Mouse (Mus musculus): ENCODE measurements around the gene Srgap1. TPM values are rescaled to one million over a fixed set of nuclear protein-coding genes. Genes with fewer than 3 reads are reported as not detected.

Srgap1 gene
- total and polyA plus RNA-seq, 2 experiments from 2014 or later: 28.5 to 31.1 TPM

DNA sequence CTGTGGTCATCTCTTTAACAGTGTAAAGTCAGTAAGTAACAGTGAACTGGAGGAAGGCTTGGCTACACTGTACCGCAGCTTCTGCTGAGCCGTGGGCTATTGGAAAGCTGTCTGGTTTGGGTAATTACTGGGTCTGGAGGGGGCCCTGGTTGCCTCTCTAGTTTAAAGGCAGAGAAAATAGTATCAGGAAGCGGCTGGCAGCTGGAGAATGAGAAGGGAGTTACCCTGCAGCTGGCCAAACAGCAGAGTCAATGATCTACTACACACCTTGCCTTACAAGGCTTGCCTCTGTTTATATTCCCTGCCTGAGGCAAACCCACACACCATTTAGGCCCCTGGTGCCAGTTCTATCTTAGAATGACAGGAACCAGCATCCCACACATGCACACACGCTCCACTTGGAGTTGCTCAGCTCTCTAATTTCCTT, 174.0 kb downstream of the Srgap1 start:
- no peaks in the 10 kb centered on the region for H3K27me3 ChIP-seq (ENCODE audit: insufficient read depth, low read length)
- H3K9ac ChIP-seq (replicated peaks; ENCODE audit: low read length, poor library complexity, severe bottlenecking): no peak overlapping the region
- ATAC-seq (ENCODE audit: low FRiP score) (no peak), DNase-seq (ENCODE audit: low spot score) (no peak)
- no peak overlapping the region for H3K4me2 ChIP-seq (ENCODE audit: low read depth, low read length, poor library complexity, severe bottlenecking)
- H3K27ac ChIP-seq (ENCODE audit: low read depth, low read length): peak overlapping the region; percentile 0; the same call in 1 of the 2 replicates
- H3K9me3 ChIP-seq (ENCODE audit: low read length): no peaks in the 10 kb centered on the region
- no peaks in the 10 kb centered on the region for H3K4me1 ChIP-seq (ENCODE audit: insufficient read depth, low read length)
- no peak for TF ChIP-seq CTCF (IDR thresholded peaks at IDR 0.05)
- no peak overlapping the region for H3K4me3 ChIP-seq (ENCODE audit: low read depth, low read length)
- 55% methylated on average over 4 of the region's 4 CpGs for WGBS
- peaks cover 11% of the 10 kb centered on the region for H3K36me3 ChIP-seq (ENCODE audit: insufficient read depth, low read length)

DNA sequence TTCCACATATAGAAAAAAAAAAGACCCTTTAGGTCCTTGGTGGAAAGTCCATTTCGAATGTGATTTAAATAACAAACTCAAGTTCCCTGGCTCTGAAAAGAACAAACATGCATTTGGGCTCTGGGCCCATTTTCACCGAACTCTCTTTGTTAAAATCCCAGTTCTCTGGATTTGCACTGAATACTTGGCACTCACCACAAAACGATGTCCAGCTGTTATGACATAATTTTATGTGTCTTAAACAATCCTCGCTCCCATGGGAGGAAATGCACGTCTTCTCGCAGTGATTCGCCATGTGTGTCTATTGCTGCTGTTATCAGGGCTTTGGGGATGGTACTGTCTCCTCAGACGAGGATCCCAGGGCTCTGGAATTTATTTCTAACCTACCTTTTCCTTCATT, 177.2 kb downstream of the Srgap1 start:
- ATAC-seq (ENCODE audit: low FRiP score): no peak
- no peak for TF ChIP-seq CTCF (IDR thresholded peaks at IDR 0.05)
- Histone ChIP-seq H3K9ac (replicated peaks; ENCODE audit: low read length, poor library complexity, severe bottlenecking) (no peak overlapping the region), H3K4me1 (ENCODE audit: insufficient read depth, low read length) (no peaks in the 10 kb centered on the region), H3K4me3 (ENCODE audit: low read depth, low read length) (no peak overlapping the region), H3K27ac (ENCODE audit: low read depth, low read length) (no peak overlapping the region), H3K9me3 (ENCODE audit: low read length) (no peaks in the 10 kb centered on the region), H3K36me3 (ENCODE audit: insufficient read depth, low read length) (peaks cover 11% of the 10 kb centered on the region), H3K27me3 (ENCODE audit: insufficient read depth, low read length) (no peaks in the 10 kb centered on the region), H3K4me2 (ENCODE audit: low read depth, low read length, poor library complexity, severe bottlenecking) (no peak overlapping the region)
- DNase-seq (ENCODE audit: low spot score): no peak
- 64% methylated on average over 8 of the region's 8 CpGs for WGBS

DNA sequence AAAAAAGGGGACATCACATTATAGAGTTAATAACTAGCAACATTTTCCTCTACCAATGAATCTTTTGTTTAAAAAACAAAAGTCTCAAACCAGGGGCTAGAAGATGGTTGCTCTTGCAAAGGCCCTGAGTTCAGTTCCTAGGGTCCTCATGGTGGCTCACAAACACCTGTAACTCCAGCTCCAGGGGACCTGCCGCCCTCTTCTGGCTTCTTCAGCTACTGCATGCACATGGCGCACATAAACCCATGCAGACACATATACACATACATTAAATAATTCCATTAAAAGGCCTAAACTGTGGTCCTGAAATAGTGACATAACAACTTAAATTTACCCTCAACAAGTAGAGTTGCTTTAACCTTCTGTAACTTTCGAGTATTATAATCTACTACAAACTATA, 178.9 kb downstream of the Srgap1 start:
- no peak overlapping the region for H3K27ac ChIP-seq (ENCODE audit: low read depth, low read length)
- H3K9me3 ChIP-seq (ENCODE audit: low read length): no peaks in the 10 kb centered on the region
- H3K4me3 ChIP-seq (ENCODE audit: low read depth, low read length): no peak overlapping the region
- 96% methylated on average over 3 of the region's 3 CpGs for WGBS
- no peak for DNase-seq (ENCODE audit: low spot score)
- no peak overlapping the region for H3K4me2 ChIP-seq (ENCODE audit: low read depth, low read length, poor library complexity, severe bottlenecking)
- H3K27me3 ChIP-seq (ENCODE audit: insufficient read depth, low read length): no peaks in the 10 kb centered on the region
- no peak overlapping the region for H3K9ac ChIP-seq (replicated peaks; ENCODE audit: low read length, poor library complexity, severe bottlenecking)
- H3K36me3 ChIP-seq (ENCODE audit: insufficient read depth, low read length): peaks cover 11% of the 10 kb centered on the region
- no peaks in the 10 kb centered on the region for H3K4me1 ChIP-seq (ENCODE audit: insufficient read depth, low read length)
- TF ChIP-seq CTCF (IDR thresholded peaks at IDR 0.05): peak; percentile 28
- no peak for ATAC-seq (ENCODE audit: low FRiP score)

DNA sequence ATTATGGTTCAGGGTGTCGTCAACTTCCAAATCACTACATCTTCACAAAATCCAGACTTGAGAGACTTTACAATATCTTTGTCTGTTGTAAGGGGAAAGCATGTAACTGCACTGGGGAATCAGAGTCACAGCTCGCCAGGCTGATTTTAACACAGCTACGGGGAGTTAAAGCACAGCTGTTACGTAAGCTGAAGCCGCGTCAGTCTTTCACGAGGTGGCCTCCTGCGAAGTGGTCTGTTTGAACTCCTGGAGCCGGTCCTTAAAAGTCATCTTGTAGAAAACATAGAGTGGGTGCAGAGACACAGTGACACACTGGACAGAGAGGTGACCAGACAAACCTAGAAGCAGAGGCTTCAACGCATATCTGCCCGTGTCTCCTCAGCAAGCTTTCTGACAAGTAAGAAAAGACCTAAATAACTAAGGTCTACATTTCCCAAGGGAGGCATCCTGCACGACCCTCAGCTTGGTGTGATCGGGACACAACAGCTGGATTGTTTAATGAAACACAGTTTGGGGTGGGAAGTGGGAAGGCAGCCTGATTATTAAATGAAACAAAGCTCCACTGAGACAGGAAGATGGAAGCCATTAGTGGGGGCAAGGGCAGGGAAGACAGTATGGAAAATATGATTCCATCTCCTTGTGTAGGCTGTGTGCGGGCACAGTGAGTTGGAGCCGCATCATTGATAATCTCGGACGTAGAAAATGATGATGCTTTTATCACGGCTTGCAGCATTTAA, 181.4 kb downstream of the Srgap1 start:
- no peak overlapping the region for H3K9ac ChIP-seq (replicated peaks; ENCODE audit: low read length, poor library complexity, severe bottlenecking)
- no peak for DNase-seq (ENCODE audit: low spot score)
- no peak overlapping the region for H3K27ac ChIP-seq (ENCODE audit: low read depth, low read length)
- no peak overlapping the region for H3K4me3 ChIP-seq (ENCODE audit: low read depth, low read length)
- peaks cover 11% of the 10 kb centered on the region for H3K36me3 ChIP-seq (ENCODE audit: insufficient read depth, low read length)
- WGBS: 68% methylated on average over 18 of the region's 18 CpGs
- no peaks in the 10 kb centered on the region for H3K4me1 ChIP-seq (ENCODE audit: insufficient read depth, low read length)
- no peak overlapping the region for H3K4me2 ChIP-seq (ENCODE audit: low read depth, low read length, poor library complexity, severe bottlenecking)
- ATAC-seq (ENCODE audit: low FRiP score): no peak
- no peaks in the 10 kb centered on the region for H3K9me3 ChIP-seq (ENCODE audit: low read length)
- no peak for TF ChIP-seq CTCF (IDR thresholded peaks at IDR 0.05)
- no peaks in the 10 kb centered on the region for H3K27me3 ChIP-seq (ENCODE audit: insufficient read depth, low read length)

DNA sequence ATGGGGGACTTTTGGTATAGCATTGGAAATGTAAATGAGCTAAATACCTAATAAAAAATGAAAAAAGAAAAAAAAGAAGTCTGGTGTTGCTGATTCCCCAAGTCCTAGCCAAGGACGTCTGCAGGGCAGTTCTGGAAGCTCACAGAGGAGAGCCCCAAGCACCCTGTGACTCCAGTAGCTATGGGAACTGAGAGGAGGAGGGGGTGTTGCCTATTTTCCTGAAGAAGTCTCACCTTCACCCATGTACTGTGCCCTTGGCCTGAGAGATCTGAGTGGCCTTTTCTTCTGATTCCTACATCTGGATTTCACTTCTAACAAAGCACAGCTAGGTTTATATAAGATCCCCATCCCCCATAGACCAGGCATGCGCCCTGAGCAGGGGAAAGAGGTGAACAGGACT, 186.2 kb downstream of the Srgap1 start:
- DNase-seq (ENCODE audit: low spot score) (no peak), ATAC-seq (ENCODE audit: low FRiP score) (no peak)
- Histone ChIP-seq H3K4me3 (ENCODE audit: low read depth, low read length) (no peak overlapping the region), H3K36me3 (ENCODE audit: insufficient read depth, low read length) (no peaks in the 10 kb centered on the region), H3K27me3 (ENCODE audit: insufficient read depth, low read length) (no peaks in the 10 kb centered on the region), H3K27ac (ENCODE audit: low read depth, low read length) (no peak overlapping the region), H3K4me2 (ENCODE audit: low read depth, low read length, poor library complexity, severe bottlenecking) (no peak overlapping the region), H3K9ac (replicated peaks; ENCODE audit: low read length, poor library complexity, severe bottlenecking) (no peak overlapping the region), H3K9me3 (ENCODE audit: low read length) (no peaks in the 10 kb centered on the region), H3K4me1 (ENCODE audit: insufficient read depth, low read length) (0 out of 2 replicates have a peak, but pooled peaks cover 2% of the 10 kb centered on the region)
- 59% methylated on average over 2 of the region's 2 CpGs for WGBS
- no peak for TF ChIP-seq CTCF (IDR thresholded peaks at IDR 0.05)

DNA sequence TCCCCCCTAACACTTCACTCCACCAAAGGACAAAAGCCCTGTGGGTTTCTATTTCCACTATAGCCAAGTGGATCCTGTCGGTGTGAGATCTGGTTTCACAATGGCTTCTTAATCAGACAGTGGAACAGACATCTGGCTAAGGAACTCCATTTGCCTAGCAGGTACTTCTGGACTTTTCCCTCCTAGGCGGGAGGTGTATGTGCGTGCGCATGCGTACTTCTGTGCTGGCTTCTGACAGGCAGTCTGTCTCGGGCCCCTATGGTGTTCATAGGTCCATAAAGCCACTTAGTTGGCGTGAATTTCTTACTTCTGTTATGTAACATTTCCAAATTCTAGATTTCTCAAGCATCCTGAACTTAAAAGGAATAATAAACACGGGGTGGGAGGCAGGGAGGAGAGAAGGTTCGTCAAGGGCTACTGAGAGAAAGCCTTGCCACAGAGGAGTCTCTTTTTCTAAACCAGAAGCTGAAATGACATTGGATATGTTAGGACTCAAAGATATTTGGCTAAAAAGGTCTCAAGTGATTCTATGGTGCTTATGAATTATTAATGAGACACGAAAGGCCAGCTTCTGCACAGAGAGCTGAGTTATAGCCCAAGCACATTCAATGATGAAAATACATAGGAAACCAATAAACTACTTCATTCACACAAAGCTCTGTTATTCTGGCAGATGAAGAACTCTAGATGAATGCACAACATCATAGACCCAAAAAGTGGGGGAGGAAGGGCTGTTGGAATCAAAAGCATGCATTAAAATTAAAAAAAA, 187.1 kb downstream of the Srgap1 start:
- ATAC-seq (ENCODE audit: low FRiP score) (no peak), DNase-seq (ENCODE audit: low spot score) (no peak)
- Histone ChIP-seq H3K4me2 (ENCODE audit: low read depth, low read length, poor library complexity, severe bottlenecking) (no peak overlapping the region), H3K9ac (replicated peaks; ENCODE audit: low read length, poor library complexity, severe bottlenecking) (no peak overlapping the region; the same call in 1 of the 2 replicates), H3K27ac (ENCODE audit: low read depth, low read length) (0 out of 2 replicates have a peak overlapping the region, but pooled peaks have one; percentile 32), H3K27me3 (ENCODE audit: insufficient read depth, low read length) (no peaks in the 10 kb centered on the region), H3K9me3 (ENCODE audit: low read length) (no peaks in the 10 kb centered on the region), H3K36me3 (ENCODE audit: insufficient read depth, low read length) (no peaks in the 10 kb centered on the region; the same call in 1 of the 2 replicates), H3K4me1 (ENCODE audit: insufficient read depth, low read length) (0 out of 2 replicates have a peak, but pooled peaks cover 2% of the 10 kb centered on the region), H3K4me3 (ENCODE audit: low read depth, low read length) (no peak overlapping the region)
- WGBS: 52% methylated on average over 10 of the region's 10 CpGs
- TF ChIP-seq CTCF (IDR thresholded peaks at IDR 0.05): no peak
